Mouse (Mus musculus): ENCODE results near the gene Dcun1d4.

Gene Dcun1d4

GRCm38 (mm10) chr5:73601361-73601763 lies 120.6 kb downstream of the Dcun1d4 start:
- DNase-seq: no peak

GRCm38 (mm10) chr5:73602865-73603264 lies 122.1 kb downstream of the Dcun1d4 start:
- no peak for DNase-seq

- DNase-seq: no peak
Observed at GRCm38 (mm10) chr5:73604542-73604941, 123.7 kb downstream of the Dcun1d4 start.

- DNase-seq: no peak
Observed at GRCm38 (mm10) chr5:73604964-73605363, 124.2 kb downstream of the Dcun1d4 start.
